Mouse (Mus musculus) kidney, adult 10 weeks (tissue): ENCODE results near the gene Gm4924. TPM values are rescaled to one million over a fixed set of nuclear protein-coding genes. Genes with fewer than 3 reads are reported as not detected.

Experiments used
- polyA plus RNA-seq: library from polyadenylated mRNA; stranded (reverse); fragments of 350-450 nt; fragmentation: Illumina TruSeq; extraction: RNeasy Lipid Tissue Mini Kit (QIAGEN cat#74804); gene quantifications from one replicate; pipeline ENCODE4 v1.2.3, GENCODE M21; 2014; ENCODE audit warnings: low read depth, low replicate concordance

The Gm4924 gene
- 8.0 TPM for polyA plus RNA-seq

GRCm38 (mm10) chr10:82354083-82355010 is at the start of gene Gm4924:
Gm4924 (plus strand) TSS chr10:82354255.

DNA sequence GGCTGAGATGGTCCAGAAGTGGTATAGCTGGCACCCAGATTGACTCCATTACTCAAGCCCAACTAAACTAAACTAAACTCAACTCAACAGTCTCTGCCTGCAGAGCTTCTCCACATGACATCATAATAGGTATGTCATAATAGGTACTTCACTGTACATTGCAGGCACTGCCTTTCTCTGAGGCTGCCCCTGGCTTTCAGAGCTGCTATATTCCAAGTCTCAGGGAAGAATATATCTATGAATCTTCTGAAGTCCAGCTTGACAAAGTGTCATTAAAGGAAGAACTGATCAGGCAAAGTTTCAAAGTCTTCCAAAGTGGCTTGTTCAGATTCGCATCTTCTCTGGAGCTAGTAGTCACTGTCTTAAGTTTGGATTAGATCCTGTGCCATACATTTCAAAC is 37.6 kb upstream of the Gm4924 start, which contains the start of gene 4932415D10Rik:
TSS of gene 4932415D10Rik (minus strand) at position 101 of the 400 bp plus-strand sequence.

Other genes with a start within 250 kb of the Gm4924 start
- 14.6 TPM for gene AU041133, start 226.2 kb upstream of the Gm4924 start, polyA plus RNA-seq
- 30.1 TPM for gene Zfp938, start 113.0 kb upstream of the Gm4924 start, polyA plus RNA-seq
- gene 4932415D10Rik, start 37.7 kb upstream of the Gm4924 start, polyA plus RNA-seq, result 0.04 TPM
- gene Gm1553, start 138.4 kb downstream of the Gm4924 start, polyA plus RNA-seq, result not detected